Mouse (Mus musculus): ENCODE data around the gene Serpina16.

Gene Serpina16

DNA sequence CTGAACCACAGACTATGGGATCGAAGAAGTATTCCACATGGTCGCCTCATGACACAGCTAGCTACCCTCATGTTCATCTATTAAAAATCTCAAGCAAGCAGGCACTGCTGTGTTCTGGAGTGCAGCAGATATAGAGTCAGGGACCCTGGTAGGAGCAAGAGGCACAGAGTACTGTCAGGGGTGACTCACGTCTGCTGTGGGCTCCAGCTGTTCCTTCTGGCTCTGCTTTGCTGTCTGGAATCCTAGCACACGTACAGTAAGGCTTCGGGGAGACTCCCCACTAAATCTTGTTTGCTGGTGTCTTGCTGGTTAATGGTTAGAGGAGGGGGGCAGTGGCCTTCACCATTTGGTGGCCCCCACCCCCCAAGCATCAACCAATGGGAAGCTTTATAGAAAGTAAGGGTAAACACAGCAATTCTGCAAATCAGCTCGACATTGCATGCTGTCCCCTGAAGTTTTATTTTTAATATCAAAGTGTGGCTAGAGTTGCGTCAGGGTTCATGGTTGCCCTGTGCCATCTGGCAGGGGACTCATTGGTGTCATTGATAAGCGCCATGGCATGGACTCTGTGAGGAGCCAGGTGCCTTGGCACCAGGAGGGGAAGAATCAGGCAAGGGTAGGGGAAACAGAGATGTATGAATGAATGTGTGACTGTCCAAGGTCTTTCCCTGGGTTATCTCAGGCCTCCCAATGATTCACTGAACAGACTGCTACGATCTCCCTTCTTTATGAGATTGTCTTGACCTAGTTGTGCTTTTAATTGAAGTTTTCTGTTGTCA lies 18.9 kb downstream of the Serpina16 start, which contains the start of gene Serpina6:
Serpina6 (minus strand) TSS at position 365 of the 779 bp plus-strand sequence.
- DNase-seq = no peak

DNA sequence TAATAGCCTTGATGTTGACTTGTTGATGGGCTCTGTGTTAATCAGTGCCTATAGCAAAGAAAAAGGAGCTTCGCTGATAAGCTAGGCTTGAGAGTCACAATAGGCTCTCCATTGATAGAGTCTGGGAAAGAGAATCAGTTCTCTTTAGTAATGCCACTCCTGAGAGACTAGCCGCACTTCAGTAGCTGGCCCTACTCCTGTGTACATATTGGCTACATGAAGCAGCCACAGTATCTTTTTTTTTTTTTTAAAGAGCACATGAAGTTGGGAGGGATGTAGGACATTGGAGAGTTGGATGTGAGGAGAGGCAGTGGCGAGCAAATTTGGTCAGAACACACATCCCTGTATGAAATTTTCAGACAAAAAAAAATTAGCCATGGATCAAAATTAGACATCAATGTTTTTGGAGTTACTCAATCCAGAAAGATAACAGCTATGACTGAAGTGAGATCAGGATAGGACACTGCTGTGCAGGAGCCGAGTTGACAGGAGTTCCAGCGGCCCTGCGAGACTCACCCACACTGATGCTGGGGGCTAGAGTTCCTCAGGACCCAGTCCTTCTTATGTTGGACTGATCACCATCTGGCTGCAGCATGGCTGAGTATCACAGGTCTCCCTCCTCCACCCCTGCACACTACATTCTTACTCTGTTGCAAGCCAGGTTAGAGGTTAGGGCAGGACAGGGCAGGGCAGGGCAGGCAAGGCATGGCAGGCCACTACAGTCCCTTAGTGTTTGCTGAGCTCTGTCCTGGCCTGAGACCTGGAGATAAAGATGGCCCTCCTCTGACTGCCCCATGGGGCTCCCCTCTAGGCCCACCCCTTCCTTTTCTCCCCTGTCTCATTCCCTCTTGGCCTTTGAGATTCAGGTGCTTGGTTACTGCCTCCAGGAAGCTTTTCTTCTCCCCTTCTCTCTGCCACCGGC lies 20.6 kb downstream of the Serpina16 start:
- DNase-seq = no peak

GRCm38 (mm10) chr12:103653836-103654235 lies 22.1 kb downstream of the Serpina16 start:
- DNase-seq = no peak

GRCm38 (mm10) chr12:103646314-103646713 lies 29.6 kb downstream of the Serpina16 start:
- no peak for DNase-seq

- no peak for DNase-seq
These were observed 31.3 kb downstream of the Serpina16 start for GRCm38 (mm10) chr12:103644601-103645000.

- DNase-seq = no peak
These were observed 32.1 kb downstream of the Serpina16 start for GRCm38 (mm10) chr12:103643818-103644217.

DNA sequence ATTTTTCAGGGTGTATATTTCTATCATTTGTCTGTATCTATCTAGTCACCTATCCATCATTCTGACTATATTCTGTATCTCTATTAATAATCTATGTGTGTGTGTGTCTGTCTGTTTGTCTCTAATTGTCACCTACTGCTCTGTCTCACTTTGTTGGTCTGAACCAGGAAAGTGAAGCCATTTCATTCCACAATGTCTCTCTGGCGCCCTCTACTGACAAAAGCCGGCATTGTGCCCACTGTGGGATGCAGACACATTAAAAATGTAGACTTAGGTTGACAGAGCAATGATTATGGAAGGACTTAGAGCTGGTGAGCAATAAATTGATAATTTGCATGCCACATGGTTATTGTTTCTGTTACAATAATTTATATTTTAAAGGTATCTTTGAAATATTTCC lies 32.6 kb downstream of the Serpina16 start:
- peak; percentile 5 to 8 for DNase-seq

DNA sequence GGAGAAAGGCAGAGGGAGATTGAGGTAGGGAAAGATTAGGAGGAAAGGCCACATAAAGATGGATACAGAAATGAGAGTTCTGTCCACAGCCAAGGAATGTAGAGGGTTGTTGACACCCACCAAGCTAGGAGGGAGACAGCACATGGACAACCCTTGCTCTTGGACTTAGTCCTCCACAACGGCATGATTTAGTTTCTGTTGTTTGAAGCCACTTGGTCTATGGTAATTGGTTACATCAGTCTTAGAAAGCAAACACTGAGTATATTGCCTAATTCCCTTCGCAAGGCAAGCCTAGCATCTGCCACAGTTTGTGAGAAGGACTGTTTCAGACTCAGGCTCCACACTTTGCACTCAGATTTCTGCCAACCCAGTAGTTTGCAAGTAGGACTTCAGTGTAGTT lies 40.1 kb downstream of the Serpina16 start:
- no peak for DNase-seq

DNA sequence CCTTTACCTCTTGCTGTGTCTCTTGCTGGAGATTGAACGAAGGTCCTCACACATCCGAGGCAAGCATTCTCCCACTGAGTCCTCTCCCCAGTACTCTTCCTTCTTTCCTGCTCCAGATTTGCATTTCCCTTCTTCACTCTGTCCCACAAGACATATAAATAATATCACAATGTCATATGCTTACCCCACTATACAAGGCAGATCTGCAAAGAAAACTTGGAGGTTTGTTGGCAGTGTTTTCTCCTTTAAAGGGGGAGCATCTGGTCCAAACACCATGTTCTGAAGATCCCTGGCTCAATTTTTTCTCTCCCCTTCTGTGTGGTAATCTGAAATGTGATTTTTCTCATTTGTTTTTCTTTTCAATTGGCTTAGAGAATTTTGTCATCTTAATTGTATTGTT lies 41.5 kb downstream of the Serpina16 start:
- DNase-seq = no peak

DNA sequence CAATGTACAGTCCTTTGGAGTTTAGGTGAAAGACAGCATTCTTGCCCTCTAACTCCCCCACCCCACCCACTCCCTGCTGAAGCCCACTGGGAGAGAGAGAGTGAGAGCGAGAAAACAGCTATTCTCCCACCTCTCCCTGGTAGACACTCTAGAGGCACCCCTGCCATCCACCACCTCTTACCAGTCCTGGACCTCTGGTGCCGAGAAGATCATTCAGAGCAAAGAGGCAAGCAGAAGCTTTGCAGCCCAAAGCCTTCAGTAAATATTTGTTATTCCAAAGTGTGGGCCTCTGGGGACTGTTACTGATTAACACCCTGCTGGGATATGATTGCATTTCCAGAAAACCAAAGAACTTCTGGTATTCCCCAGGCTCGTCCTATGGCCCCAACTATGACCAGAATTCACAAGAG lies 44.7 kb downstream of the Serpina16 start, which contains the start of gene Serpina10:
Serpina10 (minus strand) TSS at position 242 of the 410 bp plus-strand sequence.
- DNase-seq = no peak
